Mouse (Mus musculus) kidney, adult 2 months (tissue): ENCODE measurements around the gene Ttll3. TPM values are rescaled to one million over a fixed set of nuclear protein-coding genes. Genes with fewer than 3 reads are reported as not detected.

Experiments
- DNase-seq: peaks from one replicate; pipeline ENCODE4 v3.0.0; 2021
- H3K27ac ChIP-seq: fragments of 200-500 bp; 2 replicates; pipeline ENCODE4 v1.5.1; 2012; ENCODE audit warnings: low read depth, low read length, control low read depth, inconsistent platforms; ENCODE audit not compliant: insufficient read depth
- H3K27me3 ChIP-seq: fragments of 200-500 bp; replicated peaks from 2 replicates; pipeline ENCODE4 v1.6.1; 2012; ENCODE audit warnings: mild to moderate bottlenecking, moderate library complexity, low read length, inconsistent platforms; ENCODE audit not compliant: control insufficient read depth, insufficient read depth
- H3K36me3 ChIP-seq: fragments of 200-500 bp; 2 replicates; pipeline ENCODE4 v1.6.1; 2012; ENCODE audit warnings: mild to moderate bottlenecking, moderate library complexity, low read length, inconsistent platforms; ENCODE audit not compliant: control insufficient read depth, insufficient read depth
- H3K4me1 ChIP-seq: fragments of 200-500 bp; 2 replicates; pipeline ENCODE4 v1.6.1; 2011; ENCODE audit warnings: low read length; ENCODE audit not compliant: control insufficient read depth, insufficient read depth
- H3K4me3 ChIP-seq: fragments of 200-500 bp; 2 replicates; pipeline ENCODE4 v1.5.1; 2011; ENCODE audit warnings: mild to moderate bottlenecking, low read depth, low read length, control low read depth; ENCODE audit not compliant: insufficient read depth
- CTCF ChIP-seq: fragments of 200-500 bp; conservative IDR thresholded peaks from 2 replicates; pipeline ENCODE4 v1.5.1; 2011; ENCODE audit warnings: low read depth, mild to moderate bottlenecking, control low read depth, low read length, moderate library complexity, mixed read lengths; ENCODE audit not compliant: insufficient read depth, insufficient read length
- POLR2A ChIP-seq: fragments of 200-500 bp; IDR thresholded peaks from one replicate; pipeline ENCODE4 v1.6.1; 2011; ENCODE audit warnings: low read depth, low read length, control low read depth
- WGBS: fragments of 180-500 bp; shearing (Covaris S2); methylation state at CpG from one replicate; pipeline ENCODE4 v1.1.7; 2018; 5-methylcytosine and 5-hydroxymethylcytosine counted together
- polyA plus RNA-seq: library from polyadenylated mRNA; depleted of rRNA; stranded (reverse); fragments of >200 nt; gene quantifications from 2 replicates; pipeline ENCODE4 v1.2.3, GENCODE M21; 2012

Ttll3 gene
- polyA plus RNA-seq, 1 experiment, result 5.9 TPM

GRCm38 (mm10) chr6:113433661-113434060 lies 44.6 kb downstream of the Ttll3 start:
- TF ChIP-seq CTCF (no peak), POLR2A (no peak)
- H3K36me3 ChIP-seq, result no peaks in the 10 kb centered on the region
- WGBS, result 82% methylated on average over 3 of the region's 3 CpGs
- no peaks in the 10 kb centered on the region for H3K4me1 ChIP-seq
- no peak overlapping the region for H3K4me3 ChIP-seq
- no peak for DNase-seq
- H3K27me3 ChIP-seq, result no peaks in the 10 kb centered on the region
- H3K27ac ChIP-seq, result no peak overlapping the region

- Histone ChIP-seq H3K4me3 (no peak overlapping the region), H3K27ac (no peak overlapping the region), H3K4me1 (no peaks in the 10 kb centered on the region), H3K36me3 (no peaks in the 10 kb centered on the region), H3K27me3 (no peaks in the 10 kb centered on the region)
- no peak for DNase-seq
- TF ChIP-seq POLR2A (no peak), CTCF (no peak)
- 67% methylated on average over 7 of the region's 7 CpGs for WGBS
These were observed 45.6 kb downstream of the Ttll3 start for GRCm38 (mm10) chr6:113434691-113435090.

- Histone ChIP-seq H3K4me3 (no peak within 1 kb of the TSS), H3K36me3 (no peaks in the 10 kb centered on the region), H3K4me1 (no peaks in the 10 kb centered on the region), H3K27me3 (no peaks in the 10 kb centered on the region), H3K27ac (no peak within 1 kb of the TSS)
- no peak for DNase-seq
- TF ChIP-seq POLR2A (no peak), CTCF (no peak)
- 79% methylated on average over 9 of the region's 9 CpGs for WGBS
These were observed 46.7 kb downstream of the Ttll3 start, which contains the start of gene Cidec for GRCm38 (mm10) chr6:113435664-113436205. TSS of gene Cidec (minus strand) at chr6:113435760.

GRCm38 (mm10) chr6:113437135-113437534 lies 48.1 kb downstream of the Ttll3 start:
- WGBS, result 76% methylated on average over 12 of the region's 12 CpGs
- Histone ChIP-seq H3K36me3 (no peaks in the 10 kb centered on the region), H3K4me3 (no peak overlapping the region), H3K27me3 (no peaks in the 10 kb centered on the region), H3K27ac (no peak overlapping the region), H3K4me1 (peaks cover 5% of the 10 kb centered on the region; the same call in 1 of the 2 replicates)
- TF ChIP-seq POLR2A (no peak), CTCF (no peak)
- DNase-seq, result no peak

- peaks cover 11% of the 10 kb centered on the region for H3K4me1 ChIP-seq
- no peaks in the 10 kb centered on the region for H3K27me3 ChIP-seq
- no peak overlapping the region for H3K4me3 ChIP-seq
- H3K36me3 ChIP-seq, result no peaks in the 10 kb centered on the region
- TF ChIP-seq CTCF (no peak), POLR2A (no peak)
- no peak overlapping the region for H3K27ac ChIP-seq
- 47% methylated on average over 12 of the region's 12 CpGs for WGBS
- peak; percentile 47 for DNase-seq
These were observed 49.8 kb downstream of the Ttll3 start for GRCm38 (mm10) chr6:113438721-113439430.

GRCm38 (mm10) chr6:113440686-113441085 lies 51.6 kb downstream of the Ttll3 start:
- DNase-seq, result no peak
- no peaks in the 10 kb centered on the region for H3K36me3 ChIP-seq
- TF ChIP-seq CTCF, result no peak
- TF ChIP-seq POLR2A, result no peak
- no peak overlapping the region for H3K27ac ChIP-seq
- WGBS, result 89% methylated on average over 3 of the region's 3 CpGs
- no peaks in the 10 kb centered on the region for H3K27me3 ChIP-seq
- H3K4me3 ChIP-seq, result no peak overlapping the region
- H3K4me1 ChIP-seq, result peaks cover 15% of the 10 kb centered on the region

GRCm38 (mm10) chr6:113441147-113441680 lies 52.2 kb downstream of the Ttll3 start:
- TF ChIP-seq POLR2A (no peak), CTCF (peak; percentile 84)
- no peaks in the 10 kb centered on the region for H3K36me3 ChIP-seq
- H3K4me3 ChIP-seq, result no peak overlapping the region
- peaks cover 15% of the 10 kb centered on the region for H3K4me1 ChIP-seq
- peak; percentile 84 for DNase-seq
- no peaks in the 10 kb centered on the region for H3K27me3 ChIP-seq
- WGBS, result 51% methylated on average over 7 of the region's 7 CpGs
- no peak overlapping the region for H3K27ac ChIP-seq
